Mouse (Mus musculus) hindbrain, embryonic 13.5 days (tissue): Measurements from ENCODE around the gene Atg9b. TPM values are rescaled to one million over a fixed set of nuclear protein-coding genes. Genes with fewer than 3 reads are reported as not detected.

Source experiments
- ATAC-seq: fragments of 200-750 bp; cut with Nextera tagmentation; 2 replicates; pipeline ENCODE4 v1.8.0; 2017; ENCODE audit warnings: moderate TSS enrichment; ENCODE audit not compliant: low FRiP score
- H3K27ac ChIP-seq: fragments of 300-500 bp; sonication (generic); 2 replicates; pipeline ENCODE4 v1.5.1; 2015; ENCODE audit warnings: inconsistent platforms, mild to moderate bottlenecking, moderate library complexity
- H3K27me3 ChIP-seq: fragments of 300-500 bp; sonication (generic); 2 replicates; pipeline ENCODE4 v1.6.1; 2015; ENCODE audit warnings: mild to moderate bottlenecking, inconsistent platforms
- H3K36me3 ChIP-seq: fragments of 300-500 bp; sonication (generic); 2 replicates; pipeline ENCODE4 v1.6.1; 2015; ENCODE audit warnings: mild to moderate bottlenecking, inconsistent platforms
- H3K4me1 ChIP-seq: fragments of 300-500 bp; sonication (generic); replicated peaks from 2 replicates; pipeline ENCODE4 v1.6.1; 2015; ENCODE audit warnings: inconsistent platforms
- H3K4me2 ChIP-seq: fragments of 300-500 bp; sonication (generic); 2 replicates; pipeline ENCODE4 v1.6.1; 2015; ENCODE audit warnings: inconsistent platforms, mild to moderate bottlenecking, moderate library complexity
- H3K4me3 ChIP-seq: fragments of 300-500 bp; sonication (generic); 2 replicates; pipeline ENCODE4 v1.5.1; 2015; ENCODE audit warnings: mild to moderate bottlenecking, inconsistent platforms
- H3K9ac ChIP-seq: fragments of 300-500 bp; sonication (generic); 2 replicates; pipeline ENCODE4 v1.6.1; 2015; ENCODE audit warnings: mild to moderate bottlenecking, inconsistent platforms
- H3K9me3 ChIP-seq: fragments of 300-500 bp; sonication (generic); 2 replicates; pipeline ENCODE4 v1.6.1; 2016; ENCODE audit warnings: inconsistent platforms
- WGBS: fragments of 180-500 bp; shearing (Covaris S2); methylation state at CpG from one replicate; pipeline ENCODE4 v1.1.7; 2015; 5-methylcytosine and 5-hydroxymethylcytosine counted together
- polyA plus RNA-seq: library from polyadenylated mRNA; unstranded; fragments of >200 nt; fragmentation: Nextera tagmentation; extraction: Ambion mirVana; gene quantifications from 2 replicates; pipeline ENCODE4 v1.2.1, GENCODE M21; 2015

Gene Atg9b
- polyA plus RNA-seq, 1 experiment from 2014 or later: 0.93 TPM

GRCm38 (mm10) chr5:24352251-24352859 lies 39.6 kb downstream of the Atg9b start:
- H3K27me3 ChIP-seq: peaks cover 20% of the 10 kb centered on the region
- peak overlapping the region; percentile 94 for H3K9ac ChIP-seq
- H3K27ac ChIP-seq: peak overlapping the region; percentile 98
- no peaks in the 10 kb centered on the region for H3K9me3 ChIP-seq
- H3K4me2 ChIP-seq: peak overlapping the region; percentile 87
- peak; percentile 12 for ATAC-seq
- no peaks in the 10 kb centered on the region for H3K36me3 ChIP-seq
- peaks cover 65% of the 10 kb centered on the region for H3K4me1 ChIP-seq
- peak overlapping the region; percentile 81 for H3K4me3 ChIP-seq
- 2% methylated on average over 24 of the region's 24 CpGs for WGBS

GRCm38 (mm10) chr5:24351701-24352171 lies 40.2 kb downstream of the Atg9b start:
- Histone ChIP-seq H3K4me3 (peak overlapping the region; percentile 81), H3K9ac (peak overlapping the region; percentile 94), H3K4me2 (peak overlapping the region; percentile 87), H3K27ac (peak overlapping the region; percentile 98), H3K36me3 (no peaks in the 10 kb centered on the region), H3K27me3 (peaks cover 20% of the 10 kb centered on the region), H3K4me1 (peaks cover 65% of the 10 kb centered on the region), H3K9me3 (no peaks in the 10 kb centered on the region)
- peak; percentile 88 for ATAC-seq
- 0% methylated on average over 39 of the region's 41 CpGs for WGBS

GRCm38 (mm10) chr5:24351278-24351677 lies 40.7 kb downstream of the Atg9b start, which contains the start of gene Kcnh2:
Gene Kcnh2, minus strand, starts transcription at chr5:24351604.
- Histone ChIP-seq H3K4me2 (peak within 1 kb of the TSS; percentile 87), H3K27ac (peak within 1 kb of the TSS; percentile 98), H3K4me1 (peaks cover 65% of the 10 kb centered on the region), H3K9ac (peak within 1 kb of the TSS; percentile 94), H3K27me3 (peaks cover 20% of the 10 kb centered on the region), H3K9me3 (no peaks in the 10 kb centered on the region), H3K4me3 (peak within 1 kb of the TSS; percentile 81), H3K36me3 (0 out of 2 replicates have a peak, but pooled peaks cover under 1% of the 10 kb centered on the region)
- ATAC-seq: peak; percentile 53
- 1% methylated on average over 32 of the region's 53 CpGs for WGBS

GRCm38 (mm10) chr5:24350531-24351250 lies 41.3 kb downstream of the Atg9b start:
- 30% methylated on average over 15 of the region's 15 CpGs for WGBS
- ATAC-seq: no peak
- H3K9me3 ChIP-seq: no peaks in the 10 kb centered on the region

DNA sequence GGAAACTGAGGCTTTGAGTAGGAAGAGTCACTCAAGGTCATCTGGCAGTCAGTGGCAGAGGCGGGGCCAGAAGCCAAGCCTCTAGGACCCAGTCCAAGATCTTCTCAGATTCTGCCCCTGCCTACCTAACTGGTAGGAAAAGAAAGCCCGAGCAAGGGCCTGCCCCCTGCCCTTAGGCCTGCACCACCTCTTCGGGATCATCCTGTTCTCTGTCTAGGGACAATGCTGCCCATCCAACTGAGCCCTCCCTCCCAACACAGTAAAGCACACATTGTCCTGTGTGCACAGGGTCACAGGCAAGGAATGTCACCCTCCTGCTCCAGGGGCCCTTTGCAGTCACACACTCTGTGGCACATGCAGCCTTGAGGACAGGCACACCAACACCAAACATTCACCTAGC lies 41.9 kb downstream of the Atg9b start:
- Histone ChIP-seq H3K9me3 (no peaks in the 10 kb centered on the region), H3K4me1 (peaks cover 71% of the 10 kb centered on the region), H3K27ac (no peak overlapping the region), H3K36me3 (0 out of 2 replicates have a peak, but pooled peaks cover 7% of the 10 kb centered on the region), H3K4me3 (peak overlapping the region; percentile 81), H3K9ac (peak overlapping the region; percentile 94), H3K4me2 (peak overlapping the region; percentile 87), H3K27me3 (peaks cover 20% of the 10 kb centered on the region)
- ATAC-seq: no peak
- 44% methylated on average over 3 of the region's 3 CpGs for WGBS

More at GRCm38 (mm10) chr5:24350531-24351250, 41.3 kb downstream of the Atg9b start:
- H3K4me1 ChIP-seq: peaks cover 65% of the 10 kb centered on the region
- H3K4me2 ChIP-seq: peak overlapping the region; percentile 87
- peaks cover 20% of the 10 kb centered on the region for H3K27me3 ChIP-seq
- H3K27ac ChIP-seq: peak overlapping the region; percentile 98
- peak overlapping the region; percentile 94 for H3K9ac ChIP-seq
- peak overlapping the region; percentile 81 for H3K4me3 ChIP-seq
- H3K36me3 ChIP-seq: 0 out of 2 replicates have a peak, but pooled peaks cover 7% of the 10 kb centered on the region

DNA sequence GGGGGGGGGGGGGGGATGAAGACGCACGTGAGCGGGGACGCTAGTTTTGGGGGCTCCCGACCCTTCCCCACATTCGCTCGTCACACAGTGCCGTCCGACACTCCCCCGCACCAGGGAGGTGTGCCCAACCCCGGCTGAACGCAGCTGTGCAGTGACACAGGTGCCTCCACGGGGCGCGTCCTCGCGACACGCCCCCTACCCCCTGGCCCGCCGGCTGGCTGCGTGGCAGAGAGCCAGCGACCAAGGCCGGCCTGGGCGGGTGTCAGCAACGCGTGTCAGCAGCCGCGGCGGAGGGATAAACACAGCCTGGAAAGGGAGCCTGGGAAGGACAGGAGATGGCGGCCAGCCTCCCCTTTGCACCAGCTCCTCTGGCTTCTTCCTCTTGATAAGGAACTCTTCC lies 43.4 kb downstream of the Atg9b start:
- Histone ChIP-seq H3K4me1 (peaks cover 78% of the 10 kb centered on the region), H3K36me3 (0 out of 2 replicates have a peak, but pooled peaks cover 7% of the 10 kb centered on the region), H3K4me2 (peak overlapping the region; percentile 87), H3K27me3 (peaks cover 16% of the 10 kb centered on the region), H3K9me3 (no peaks in the 10 kb centered on the region), H3K27ac (peak overlapping the region; percentile 80), H3K4me3 (peak overlapping the region; percentile 81), H3K9ac (peak overlapping the region; percentile 67)
- no peak for ATAC-seq
- 1% methylated on average over 30 of the region's 30 CpGs for whole genome bisulfite sequencing

GRCm38 (mm10) chr5:24348128-24348527 lies 43.8 kb downstream of the Atg9b start:
- Histone ChIP-seq H3K9ac (peak overlapping the region; percentile 67), H3K36me3 (0 out of 2 replicates have a peak, but pooled peaks cover 7% of the 10 kb centered on the region), H3K4me3 (peak overlapping the region; percentile 81), H3K27me3 (peaks cover 16% of the 10 kb centered on the region), H3K4me2 (peak overlapping the region; percentile 87), H3K9me3 (no peaks in the 10 kb centered on the region), H3K27ac (peak overlapping the region; percentile 80), H3K4me1 (peaks cover 78% of the 10 kb centered on the region)
- ATAC-seq: peak; percentile 15
- WGBS: 0% methylated on average over 41 of the region's 41 CpGs

GRCm38 (mm10) chr5:24347186-24347875 lies 44.6 kb downstream of the Atg9b start:
- Histone ChIP-seq H3K27ac (0 out of 2 replicates have a peak overlapping the region, but pooled peaks have one; percentile 80), H3K36me3 (0 out of 2 replicates have a peak, but pooled peaks cover 7% of the 10 kb centered on the region), H3K4me1 (peaks cover 78% of the 10 kb centered on the region), H3K27me3 (peaks cover 16% of the 10 kb centered on the region), H3K9me3 (no peaks in the 10 kb centered on the region), H3K4me2 (peak overlapping the region; percentile 87), H3K9ac (no peak overlapping the region; the same call in 1 of the 2 replicates), H3K4me3 (peak overlapping the region; percentile 81)
- WGBS: 66% methylated on average over 7 of the region's 7 CpGs
- ATAC-seq: no peak

GRCm38 (mm10) chr5:24346313-24346712 lies 45.6 kb downstream of the Atg9b start:
- WGBS: 94% methylated on average over 7 of the region's 7 CpGs
- no peak overlapping the region for H3K9ac ChIP-seq
- no peak for ATAC-seq
- peaks cover 16% of the 10 kb centered on the region for H3K27me3 ChIP-seq
- no peak overlapping the region for H3K27ac ChIP-seq
- H3K4me2 ChIP-seq: no peak overlapping the region
- 0 out of 2 replicates have a peak, but pooled peaks cover 7% of the 10 kb centered on the region for H3K36me3 ChIP-seq
- no peak overlapping the region for H3K4me3 ChIP-seq
- H3K4me1 ChIP-seq: peaks cover 82% of the 10 kb centered on the region
- no peaks in the 10 kb centered on the region for H3K9me3 ChIP-seq

DNA sequence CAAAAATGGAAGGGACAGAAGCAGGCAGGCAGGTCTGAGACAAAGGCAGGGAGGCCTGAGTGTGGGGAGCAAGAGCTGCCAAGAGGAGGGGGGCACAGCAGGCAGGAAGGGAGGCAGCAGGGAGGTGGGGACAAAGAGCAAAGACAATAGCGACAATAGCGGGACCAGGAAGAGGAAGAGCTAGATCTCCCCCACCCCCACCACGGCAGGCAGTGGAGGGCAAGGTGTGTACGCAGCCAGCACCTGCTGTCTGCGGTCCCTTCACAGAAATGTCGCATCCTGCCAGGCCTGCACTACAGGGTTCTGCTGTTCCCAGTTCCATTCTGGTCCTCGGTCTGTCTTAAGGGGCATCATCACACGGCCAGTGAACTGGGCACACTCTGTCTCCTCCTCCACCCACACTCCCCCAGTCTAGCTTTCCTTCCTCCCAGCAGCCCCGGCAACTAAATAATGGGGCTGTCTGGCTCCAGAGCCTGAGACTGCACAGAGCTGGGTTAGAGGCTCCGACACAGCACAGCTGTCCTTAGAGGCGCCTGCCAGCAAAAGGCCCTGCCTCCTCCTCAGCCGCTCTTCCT lies 47.4 kb downstream of the Atg9b start:
- peak overlapping the region; percentile 42 for H3K4me2 ChIP-seq
- H3K9ac ChIP-seq: peak overlapping the region; percentile 71
- H3K9me3 ChIP-seq: no peaks in the 10 kb centered on the region
- peaks cover 4% of the 10 kb centered on the region for H3K27me3 ChIP-seq
- 2% methylated on average over 12 of the region's 12 CpGs for WGBS
- peak; percentile 52 for ATAC-seq
- peaks cover 7% of the 10 kb centered on the region; the same call in 1 of the 2 replicates for H3K36me3 ChIP-seq
- H3K27ac ChIP-seq: peak overlapping the region; percentile 98
- H3K4me3 ChIP-seq: peak overlapping the region; percentile 11; the same call in 1 of the 2 replicates
- H3K4me1 ChIP-seq: peaks cover 71% of the 10 kb centered on the region

DNA sequence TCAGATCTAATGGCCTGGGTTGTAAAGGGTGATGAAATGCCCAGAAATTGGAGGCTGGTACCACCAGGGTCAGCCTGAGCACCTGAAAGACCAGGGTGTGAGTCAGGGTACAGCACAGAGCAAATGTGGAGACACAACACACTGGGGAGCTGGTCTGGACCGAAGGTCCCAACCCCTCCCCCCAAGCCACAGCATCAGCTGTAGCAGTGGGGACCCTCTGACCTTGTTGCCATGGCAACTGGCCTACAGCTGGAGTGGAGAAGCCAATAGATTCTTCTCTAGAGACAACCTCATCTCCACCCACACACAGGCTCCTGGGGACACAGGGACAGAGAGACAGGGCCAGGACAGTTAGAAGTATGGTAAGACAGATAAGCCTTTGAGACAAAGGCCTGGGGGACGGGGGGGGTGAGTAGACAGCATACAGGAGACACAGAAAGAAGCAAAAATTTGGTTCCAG lies 47.9 kb downstream of the Atg9b start:
- peak overlapping the region; percentile 71 for H3K9ac ChIP-seq
- H3K4me3 ChIP-seq: no peak overlapping the region
- no peaks in the 10 kb centered on the region for H3K9me3 ChIP-seq
- ATAC-seq: peak; percentile 52
- peak overlapping the region; percentile 42 for H3K4me2 ChIP-seq
- no peaks in the 10 kb centered on the region for H3K27me3 ChIP-seq
- peaks cover 7% of the 10 kb centered on the region; the same call in 1 of the 2 replicates for H3K36me3 ChIP-seq
- 2% methylated on average over 2 of the region's 2 CpGs for WGBS
- peaks cover 68% of the 10 kb centered on the region for H3K4me1 ChIP-seq
- H3K27ac ChIP-seq: peak overlapping the region; percentile 98
